Mouse (Mus musculus): ENCODE results near the gene Rasl10b.
A peak's percentile ranks its signal among the peaks of the same experiment; 100 is the strongest.

The Rasl10b gene

DNA sequence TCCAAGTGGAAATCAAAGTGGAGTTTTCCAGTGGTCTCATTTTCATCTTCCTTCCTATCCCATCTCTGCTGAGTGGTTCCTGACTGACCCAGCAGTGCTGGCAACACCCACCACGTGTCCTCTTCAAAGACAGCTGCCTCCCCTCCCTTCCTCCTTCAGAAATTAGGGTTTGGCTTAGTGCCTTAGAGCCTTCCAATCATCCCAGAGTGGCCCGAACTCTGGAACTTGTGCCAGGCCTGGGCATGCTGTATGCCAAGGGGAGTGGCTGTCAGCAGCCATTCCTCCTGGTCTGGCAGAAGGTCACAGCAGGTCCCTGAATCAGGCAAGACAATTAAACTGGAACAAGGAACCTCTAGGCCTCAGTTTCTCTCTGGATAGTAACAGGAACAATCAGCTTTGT is 57.0 kb downstream of the Rasl10b start:
- DNase-seq (ENCODE audit: low spot score in 2 of 2) = peak in 1 of 2 experiments; percentile 0

DNA sequence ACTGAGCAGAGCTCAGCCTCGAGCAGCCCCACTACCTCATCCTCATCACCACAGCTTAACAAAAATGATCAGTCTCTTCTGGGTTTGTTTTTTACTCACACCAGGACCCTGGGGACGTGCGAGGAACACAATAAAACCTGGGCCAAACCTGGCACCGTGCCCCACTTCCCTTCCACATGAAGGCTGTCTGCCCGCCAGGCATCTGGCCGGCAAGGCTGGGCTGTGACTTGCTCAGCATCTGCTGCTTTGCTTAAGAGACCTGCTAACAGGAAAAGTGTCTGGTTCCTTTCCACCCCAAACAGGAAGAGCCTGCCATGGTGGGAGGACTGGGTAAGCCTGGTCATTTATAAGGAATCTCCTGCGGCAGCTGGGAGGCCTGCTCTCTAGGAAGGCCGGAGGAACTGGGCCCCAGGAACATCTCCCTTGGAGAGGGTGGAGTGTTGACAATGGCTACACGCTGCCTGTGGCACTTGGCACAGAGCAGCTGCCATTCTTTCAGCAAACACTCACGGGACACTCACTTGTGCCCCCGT is 58.2 kb downstream of the Rasl10b start:
- DNase-seq (ENCODE audit: low spot score in 2 of 2) = no peak

DNA sequence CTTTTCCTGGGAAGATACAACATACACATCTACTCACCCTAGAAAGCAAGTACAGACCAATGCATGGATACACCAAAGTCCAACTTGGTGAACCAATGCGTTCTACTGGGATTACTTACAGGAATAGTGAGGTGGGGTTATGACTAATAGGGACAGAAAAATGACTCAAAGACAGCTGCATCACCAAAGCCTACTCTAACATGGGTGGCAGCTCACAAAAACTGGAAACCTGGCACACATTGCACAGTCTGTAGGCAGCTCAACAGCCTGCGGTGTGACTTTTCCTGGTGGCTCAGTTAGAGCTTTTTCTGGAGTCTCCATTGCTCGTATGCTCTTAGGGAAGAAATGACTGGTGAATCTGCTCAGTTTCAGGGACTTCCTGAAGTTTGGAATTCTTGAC is 59.8 kb downstream of the Rasl10b start:
- DNase-seq (ENCODE audit: low spot score in 2 of 2) = no peak

Data from frontal cortex, postnatal 25 days (tissue).